Mouse (Mus musculus): ENCODE results near the gene Pycard.
"Not testable (repeated sequence)": the region's sequence is repeated elsewhere in the genome, so short reads cannot be mapped to it uniquely, and the experiment has no call there.

- TF ChIP-seq POLR2A, CTCF (IDR thresholded peaks at IDR 0.05; ENCODE audit: extremely low read depth, insufficient read depth, low read length): not testable (repeated sequence)
Observed at GRCm38 (mm10) chr7:128016134-128016533, 22.5 kb upstream of the Pycard start.
